Mouse (Mus musculus) C2C12 (cell line): ENCODE data around the gene Gm10260. TPM values are rescaled to one million over a fixed set of nuclear protein-coding genes. Genes with fewer than 3 reads are reported as not detected.

Experiments used
- H3K27me3 ChIP-seq: one replicate; pipeline ENCODE4 v1.6.1; 2011; ENCODE audit not compliant: control insufficient read depth, insufficient read depth, insufficient read length
- H3K36me3 ChIP-seq: one replicate; pipeline ENCODE4 v1.6.1; 2011; ENCODE audit not compliant: control insufficient read depth, insufficient read depth
- H3K4me3 ChIP-seq: one replicate; pipeline ENCODE4 v1.5.1; 2011; ENCODE audit warnings: mild to moderate bottlenecking, control low read depth; ENCODE audit not compliant: poor library complexity, insufficient read depth, severe bottlenecking
- H3K79me2 ChIP-seq: one replicate; pipeline ENCODE4 v1.6.1; 2011; ENCODE audit not compliant: control insufficient read depth, insufficient read depth
- H3K79me3 ChIP-seq: one replicate; pipeline ENCODE4 v1.6.1; 2011; ENCODE audit warnings: low read depth, control low read depth
- H3ac ChIP-seq: one replicate; pipeline ENCODE3; 2011; ENCODE audit warnings: low read depth; ENCODE audit not compliant: control insufficient read depth, insufficient read length
- CEBPB ChIP-seq: IDR thresholded peaks from one replicate; pipeline ENCODE4 v1.6.1; 2011; ENCODE audit warnings: low read depth, mild to moderate bottlenecking, control low read depth, moderate library complexity
- CTCF ChIP-seq: IDR thresholded peaks from one replicate; pipeline ENCODE4 v1.5.1; 2011; ENCODE audit not compliant: control insufficient read depth, insufficient read depth, insufficient read length
- FOSL1 ChIP-seq: IDR thresholded peaks from one replicate; pipeline ENCODE4 v1.8.0; 2011; ENCODE audit warnings: mild to moderate bottlenecking, low read length; ENCODE audit not compliant: poor library complexity, insufficient read depth, severe bottlenecking
- MAX ChIP-seq: IDR thresholded peaks from one replicate; pipeline ENCODE4 v1.6.1; 2011; ENCODE audit warnings: mild to moderate bottlenecking, control low read depth
- MYOD1 ChIP-seq: IDR thresholded peaks from one replicate; pipeline ENCODE4 v1.6.1; 2011; ENCODE audit warnings: low read depth; ENCODE audit not compliant: control insufficient read depth, insufficient read length
- MYOG ChIP-seq: IDR thresholded peaks from one replicate; pipeline ENCODE4 v1.6.1; 2011; ENCODE audit not compliant: control insufficient read depth, insufficient read length; ENCODE audit errors: extremely low read depth
- USF1 ChIP-seq: IDR thresholded peaks from one replicate; pipeline ENCODE4 v1.6.1; 2011; ENCODE audit warnings: low read depth, mild to moderate bottlenecking, control low read depth, moderate library complexity
- polyA plus RNA-seq: library from polyadenylated mRNA; unstranded; fragments of >200 nt; fragmentation: generic; extraction: Trizol; gene quantifications from one replicate; pipeline ENCODE4 v1.2.1, GENCODE M21; 2012; ENCODE audit warnings: missing spikeins

The Gm10260 gene
- polyA plus RNA-seq, 1 experiment: 5,339 TPM

GRCm38 (mm10) chr13:97756091-97756490 is 4.3 kb downstream of the Gm10260 start:
- H3K79me3 ChIP-seq: no peaks in the 10 kb centered on the region
- no peak overlapping the region for H3ac ChIP-seq
- no peaks in the 10 kb centered on the region for H3K79me2 ChIP-seq
- H3K36me3 ChIP-seq: no peaks in the 10 kb centered on the region
- TF ChIP-seq MYOD1 (no peak), FOSL1 (no peak), MYOG (no peak), MAX (no peak), USF1 (no peak), CTCF (no peak), CEBPB (no peak)
- H3K4me3 ChIP-seq: no peak overlapping the region
- no peaks in the 10 kb centered on the region for H3K27me3 ChIP-seq

DNA sequence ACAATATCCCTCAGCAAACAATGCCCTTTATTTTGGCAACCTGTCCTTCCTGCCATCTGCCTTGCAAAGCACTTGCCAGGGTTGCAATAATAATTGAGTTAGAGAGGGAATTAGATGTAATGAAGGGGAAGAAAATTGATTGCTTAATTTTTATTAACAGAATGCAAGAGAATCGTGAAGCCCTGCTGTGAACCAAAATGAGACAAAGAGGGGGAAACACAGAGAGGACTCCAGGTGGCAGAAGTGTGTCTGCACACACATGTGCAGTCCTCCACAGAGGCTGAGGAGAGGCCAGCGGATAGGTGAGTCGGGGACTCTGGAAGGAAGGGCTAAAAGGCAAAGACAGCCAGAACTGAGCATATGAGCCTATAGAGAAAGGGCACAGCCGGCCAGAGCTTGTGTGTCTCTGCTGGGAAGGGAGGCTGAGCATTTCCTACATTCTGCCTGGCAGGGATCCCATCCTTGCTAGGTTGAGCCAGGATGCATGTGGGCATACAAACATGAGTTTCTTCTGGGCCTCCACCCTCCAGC is 9.5 kb downstream of the Gm10260 start:
- TF ChIP-seq CEBPB: no peak
- TF ChIP-seq USF1: no peak
- TF ChIP-seq CTCF: no peak
- no peak for TF ChIP-seq MYOG
- TF ChIP-seq MAX: no peak
- no peak for TF ChIP-seq FOSL1
- TF ChIP-seq MYOD1: no peak
- no peak overlapping the region for H3K4me3 ChIP-seq
- H3ac ChIP-seq: no peak overlapping the region
- H3K79me3 ChIP-seq: no peaks in the 10 kb centered on the region
- H3K27me3 ChIP-seq: no peaks in the 10 kb centered on the region
- H3K36me3 ChIP-seq: no peaks in the 10 kb centered on the region
- H3K79me2 ChIP-seq: no peaks in the 10 kb centered on the region

- Histone ChIP-seq H3K4me3 (no peak overlapping the region), H3K36me3 (no peaks in the 10 kb centered on the region), H3K79me2 (no peaks in the 10 kb centered on the region), H3ac (no peak overlapping the region), H3K79me3 (no peaks in the 10 kb centered on the region), H3K27me3 (no peaks in the 10 kb centered on the region)
- no peak for TF ChIP-seq MAX
Observed at GRCm38 (mm10) chr13:97747037-97747860, 13.2 kb downstream of the Gm10260 start.

- Histone ChIP-seq H3K79me3 (no peaks in the 10 kb centered on the region), H3K4me3 (no peak overlapping the region), H3ac (no peak overlapping the region), H3K36me3 (no peaks in the 10 kb centered on the region), H3K79me2 (no peaks in the 10 kb centered on the region), H3K27me3 (no peaks in the 10 kb centered on the region)
- TF ChIP-seq FOSL1: no peak
- TF ChIP-seq MAX: no peak
- no peak for TF ChIP-seq CTCF
- TF ChIP-seq MYOD1: no peak
- no peak for TF ChIP-seq CEBPB
Observed at GRCm38 (mm10) chr13:97744669-97745068, 15.8 kb downstream of the Gm10260 start.

DNA sequence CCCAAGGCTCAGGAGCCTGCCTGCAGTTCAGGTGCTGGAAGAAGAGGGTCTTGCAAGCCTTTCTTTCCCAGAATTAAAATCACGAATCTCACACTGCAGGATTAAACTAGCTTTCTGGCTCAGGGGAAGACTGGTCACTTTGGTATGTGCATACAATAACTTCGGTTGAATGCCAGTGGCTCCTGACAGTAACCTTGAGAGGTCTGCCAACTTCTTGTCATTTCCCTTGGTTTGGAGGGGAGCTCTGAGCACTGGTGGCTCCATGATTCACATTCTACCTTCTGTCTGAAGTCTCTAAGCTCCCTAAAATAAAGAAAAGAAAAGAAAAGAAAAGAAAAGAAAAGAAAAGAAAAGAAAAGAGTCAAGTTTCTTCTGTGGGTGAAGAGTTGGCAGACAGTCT is 16.4 kb downstream of the Gm10260 start:
- Histone ChIP-seq H3K27me3 (no peaks in the 10 kb centered on the region), H3K36me3 (no peaks in the 10 kb centered on the region), H3K4me3 (no peak overlapping the region), H3K79me2 (no peaks in the 10 kb centered on the region), H3ac (no peak overlapping the region), H3K79me3 (no peaks in the 10 kb centered on the region)
- TF ChIP-seq MAX (no peak), MYOD1 (no peak), FOSL1 (no peak), CTCF (no peak), USF1 (no peak), CEBPB (no peak), MYOG (no peak)

GRCm38 (mm10) chr13:97743229-97743988 is 17.0 kb downstream of the Gm10260 start:
- Histone ChIP-seq H3K36me3 (no peaks in the 10 kb centered on the region), H3K79me3 (no peaks in the 10 kb centered on the region)
- TF ChIP-seq USF1: no peak
- no peak for TF ChIP-seq CEBPB
- TF ChIP-seq FOSL1: no peak
- no peak for TF ChIP-seq MYOD1
- no peak for TF ChIP-seq CTCF
- TF ChIP-seq MAX: no peak
- no peak for TF ChIP-seq MYOG

More at GRCm38 (mm10) chr13:97743229-97743988, 17.0 kb downstream of the Gm10260 start:
- Histone ChIP-seq H3ac (no peak overlapping the region), H3K4me3 (no peak overlapping the region), H3K79me2 (no peaks in the 10 kb centered on the region), H3K27me3 (no peaks in the 10 kb centered on the region)
